Mouse (Mus musculus): ENCODE results near the gene Ercc1.

The Ercc1 gene

GRCm38 (mm10) chr7:19309884-19310641 lies 34.5 kb upstream of the Ercc1 start, which contains the start of gene Fosb:
TSS of gene Fosb (minus strand) at chr7:19310051.
- peak; percentile 97 for DNase-seq

DNA sequence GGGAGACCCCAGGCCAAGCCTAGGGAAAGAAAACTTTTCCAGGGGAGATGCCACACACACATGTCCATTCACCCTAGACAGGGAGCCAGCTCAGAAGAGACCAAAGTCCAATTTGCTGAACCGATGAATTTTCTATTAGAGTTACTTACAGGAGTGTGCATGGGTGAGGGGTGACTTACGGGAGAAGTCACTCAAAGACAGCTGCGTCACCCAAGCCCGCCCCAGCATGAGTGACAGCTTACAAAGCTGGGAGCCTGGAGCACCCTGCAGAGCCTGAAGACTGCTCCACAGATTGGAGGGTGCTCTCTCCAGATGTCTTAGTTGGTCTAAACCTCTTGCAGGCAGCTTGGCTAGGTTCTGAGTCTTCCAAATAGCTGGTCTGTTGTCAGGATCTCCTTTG lies 32.6 kb upstream of the Ercc1 start:
- peak; percentile 20 for DNase-seq

GRCm38 (mm10) chr7:19314033-19314432 lies 30.5 kb upstream of the Ercc1 start:
- no peak for DNase-seq

- no peak for DNase-seq
Observed at GRCm38 (mm10) chr7:19316451-19317161, 28.0 kb upstream of the Ercc1 start.

DNA sequence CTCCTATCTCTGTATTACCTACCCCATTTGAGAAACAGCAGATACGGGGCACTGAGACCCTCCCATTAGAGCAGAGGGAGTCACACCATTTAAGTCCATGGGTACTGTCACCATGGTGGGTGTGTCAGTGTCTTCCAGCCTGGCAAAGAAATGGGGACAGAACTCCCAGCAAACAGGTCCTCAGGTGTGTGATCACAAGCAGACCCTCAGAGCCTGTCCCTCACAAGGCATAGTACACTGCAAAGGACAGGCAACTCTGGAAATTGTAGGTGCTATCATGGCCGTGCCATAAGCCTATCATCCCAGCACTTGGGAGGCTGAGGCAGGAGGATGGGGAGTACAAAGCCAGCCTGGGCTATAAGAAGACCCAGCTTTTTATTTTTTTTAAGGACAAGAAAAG lies 26.4 kb upstream of the Ercc1 start:
- no peak for DNase-seq

DNA sequence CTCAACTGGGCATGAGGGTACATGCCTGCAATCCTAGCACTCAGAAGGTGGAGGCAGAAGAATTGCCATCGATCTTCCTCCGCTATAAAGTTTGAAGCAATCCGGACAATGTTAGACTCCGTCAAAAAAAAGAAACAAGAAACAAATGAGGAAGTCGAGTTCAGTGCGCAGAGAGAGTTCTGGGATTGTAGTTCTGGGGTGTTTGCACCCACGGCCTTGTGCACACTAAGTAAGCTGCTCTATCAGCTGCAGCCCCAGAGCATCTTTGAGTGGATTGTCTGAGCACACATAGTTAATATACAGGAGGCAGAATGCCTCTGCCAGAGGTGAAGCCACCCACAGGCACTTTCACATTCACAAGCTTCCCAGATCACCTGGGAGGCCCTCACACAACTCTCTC lies 25.9 kb upstream of the Ercc1 start:
- DNase-seq, result no peak

GRCm38 (mm10) chr7:19319458-19319857 lies 25.1 kb upstream of the Ercc1 start:
- no peak for DNase-seq

DNA sequence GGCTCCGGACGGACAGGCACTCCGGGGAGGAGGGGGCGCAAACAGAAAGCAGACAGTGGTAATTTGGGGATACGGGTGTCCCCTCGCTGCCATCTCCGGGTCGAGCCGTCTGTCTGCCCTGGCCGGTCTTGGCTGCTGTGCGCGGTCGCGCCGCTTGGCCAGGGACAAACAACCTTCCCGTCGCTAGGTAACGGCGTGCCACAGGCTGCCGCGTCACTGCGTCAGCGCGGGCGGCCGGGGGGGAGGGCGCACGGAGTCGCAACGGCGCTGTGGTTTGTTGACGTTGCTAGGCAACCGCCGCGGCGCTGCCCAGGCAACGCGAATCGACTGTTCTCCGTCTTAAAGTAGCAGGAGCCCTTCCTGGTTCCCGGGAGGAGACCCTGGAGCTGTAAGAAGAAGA lies 24.7 kb upstream of the Ercc1 start:
- DNase-seq, result peak; percentile 95

GRCm38 (mm10) chr7:19320637-19321036 lies 23.9 kb upstream of the Ercc1 start:
- no peak for DNase-seq

DNA sequence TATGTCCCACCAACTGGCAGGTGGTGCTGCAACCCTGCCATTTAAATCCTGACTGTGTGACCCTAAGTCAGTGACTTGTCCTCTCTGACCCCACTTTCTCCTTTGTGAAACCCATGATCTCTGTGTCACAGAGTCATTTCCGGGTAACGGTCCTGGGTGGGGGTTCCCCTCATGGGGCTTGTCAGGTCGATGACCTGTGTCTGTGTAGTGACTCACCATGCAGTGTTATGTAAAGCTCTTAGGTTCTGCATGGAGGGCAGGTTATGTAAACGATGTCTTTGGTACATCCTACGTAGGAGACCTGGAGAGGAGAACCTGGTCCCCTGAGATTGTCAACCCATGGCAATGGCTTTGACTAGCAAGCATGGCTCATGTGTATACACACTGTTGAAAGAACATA lies 23.1 kb upstream of the Ercc1 start:
- DNase-seq, result no peak

GRCm38 (mm10) chr7:19322489-19322888 lies 22.1 kb upstream of the Ercc1 start:
- no peak for DNase-seq

DNA sequence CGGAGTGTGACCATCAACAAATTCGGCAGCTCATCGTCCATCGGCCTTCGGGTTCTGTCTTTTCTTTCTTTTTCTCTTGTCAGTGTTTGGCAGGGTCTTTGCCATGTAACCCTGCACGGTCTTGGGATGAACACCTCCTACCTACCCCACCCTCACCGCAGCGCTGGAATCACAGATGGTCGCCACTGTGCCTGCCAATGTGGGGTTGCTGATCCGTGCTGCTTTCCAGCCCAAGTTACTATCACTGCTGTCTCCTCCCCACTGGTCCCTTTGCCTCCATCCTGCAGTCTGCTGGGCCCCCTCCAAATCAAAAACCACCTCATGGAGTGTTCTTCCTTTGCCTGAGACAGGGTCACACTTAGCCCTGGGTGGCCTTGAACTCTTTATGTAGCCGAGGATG lies 20.4 kb upstream of the Ercc1 start:
- DNase-seq, result no peak

DNA sequence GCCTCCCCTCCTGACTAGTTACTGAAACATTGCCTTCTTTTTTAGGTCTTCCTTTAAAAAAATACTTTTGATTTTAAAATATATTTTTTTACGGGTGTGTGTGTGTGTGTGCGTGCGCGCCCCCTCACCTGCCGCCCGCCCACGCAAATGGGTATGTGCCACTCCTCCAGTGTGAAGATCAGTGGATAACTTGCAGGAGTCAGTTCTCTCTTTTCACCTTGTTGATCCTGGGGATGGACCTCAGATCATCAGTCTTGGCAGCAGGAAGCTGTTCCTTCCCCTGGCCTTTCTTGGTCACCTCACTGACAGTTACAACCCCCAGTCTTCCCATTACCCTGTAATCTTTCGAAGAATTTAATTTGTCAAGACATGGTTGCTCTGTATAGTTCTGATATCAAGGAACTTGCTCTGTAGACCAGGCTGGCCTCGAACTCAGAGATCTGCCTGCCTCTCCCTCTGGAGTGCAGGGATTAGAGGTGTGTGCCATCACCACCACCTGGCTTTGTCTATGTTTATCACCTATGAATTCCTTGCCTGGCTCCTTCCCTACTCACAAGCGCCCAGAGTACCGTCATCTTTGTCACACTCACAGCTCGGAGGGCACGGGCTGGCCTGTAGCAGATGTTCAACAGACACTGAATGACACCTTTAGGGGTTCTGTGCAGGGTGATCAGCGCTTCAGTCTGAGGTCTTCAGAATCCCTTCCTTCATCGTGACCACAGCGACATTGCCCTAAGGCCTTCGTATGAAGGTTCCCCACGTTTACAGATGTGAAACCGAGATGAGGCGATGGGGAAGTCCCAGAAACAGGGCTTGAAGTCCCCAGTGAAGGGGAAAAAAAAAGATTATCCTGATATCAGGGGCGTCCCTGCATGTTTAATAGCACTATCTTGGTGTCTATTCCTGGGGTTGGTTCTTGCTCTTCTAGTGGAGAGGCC lies 19.0 kb upstream of the Ercc1 start:
- no peak for DNase-seq

DNA sequence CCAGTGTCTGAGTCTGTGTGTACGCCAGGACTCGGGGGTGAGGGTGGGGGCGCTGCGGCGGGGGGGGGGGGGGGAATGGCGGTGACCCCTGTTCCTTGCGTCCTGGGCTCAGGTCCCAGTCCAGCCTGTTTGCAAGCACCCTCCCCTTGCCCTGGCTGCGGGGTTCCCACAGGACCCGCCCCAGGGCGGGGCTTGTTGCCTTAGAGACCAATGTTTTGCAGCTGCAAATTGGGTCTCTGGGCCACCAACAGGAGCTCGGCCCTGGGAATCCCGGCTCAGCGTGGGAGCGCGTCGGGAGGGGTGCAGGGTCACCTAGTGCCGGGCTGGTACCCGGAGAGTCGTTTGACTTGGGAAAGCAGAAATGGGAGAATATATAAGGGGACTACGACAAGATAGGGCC lies 18.2 kb upstream of the Ercc1 start:
- peak; percentile 93 for DNase-seq

DNA sequence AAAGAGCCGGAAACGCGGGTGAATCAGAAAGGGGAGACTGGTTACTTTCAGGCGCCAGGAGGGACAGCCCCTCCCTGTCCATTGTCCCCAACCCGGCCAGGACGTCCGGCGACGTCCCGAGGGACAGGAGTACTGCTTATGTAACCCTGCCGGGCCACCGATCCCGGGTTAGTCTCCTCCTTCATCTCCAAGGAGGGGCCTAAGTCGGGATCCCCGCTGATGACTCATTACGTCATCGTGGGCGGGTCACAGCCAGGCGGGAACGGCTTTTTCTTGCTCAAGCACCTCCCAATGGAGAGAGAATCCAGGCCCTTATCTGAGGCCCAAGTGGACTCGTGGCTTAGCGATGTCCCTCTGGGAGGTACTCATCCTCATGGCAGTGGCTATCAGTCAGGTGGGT lies 17.4 kb upstream of the Ercc1 start:
- peak; percentile 88 for DNase-seq

DNA sequence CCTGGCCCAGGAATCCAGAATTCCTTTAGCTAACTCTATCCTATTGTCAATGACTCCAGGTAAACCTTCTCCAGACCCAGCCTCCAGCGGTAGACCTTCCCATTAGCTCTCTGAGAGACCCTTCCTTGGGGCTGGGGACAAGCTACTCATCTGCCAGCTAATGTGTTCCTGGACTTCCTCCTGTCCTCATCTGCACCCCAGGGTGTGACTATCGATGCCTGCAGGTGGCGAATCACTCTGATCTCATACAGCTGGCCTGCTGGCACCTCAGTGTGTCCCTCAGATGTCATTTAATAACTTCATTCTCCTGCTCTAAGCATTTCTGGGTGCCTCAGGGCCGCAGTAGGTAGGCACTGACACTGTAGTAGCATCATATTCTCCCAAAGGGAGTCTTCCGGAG lies 16.8 kb upstream of the Ercc1 start:
- DNase-seq, result no peak

DNA sequence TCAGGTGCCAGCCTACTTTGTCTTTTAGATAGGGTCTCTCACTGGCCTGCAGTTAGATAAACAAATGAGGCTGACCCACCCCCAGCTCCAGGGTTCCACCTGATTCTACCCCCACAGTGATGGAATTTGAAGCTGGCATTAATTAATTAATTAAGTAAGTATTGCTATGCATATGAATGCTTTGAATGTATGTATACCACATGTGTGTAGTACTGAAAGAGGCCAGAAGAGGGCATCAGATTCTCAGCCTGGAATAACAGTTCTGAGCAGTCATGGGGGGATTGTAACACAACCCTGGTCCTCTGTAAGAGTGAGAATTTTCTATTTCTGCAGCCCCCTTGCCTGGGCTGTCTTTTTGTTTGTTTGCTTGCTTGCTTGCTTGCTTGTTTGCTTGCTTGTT lies 16.2 kb upstream of the Ercc1 start:
- DNase-seq, result no peak

DNA sequence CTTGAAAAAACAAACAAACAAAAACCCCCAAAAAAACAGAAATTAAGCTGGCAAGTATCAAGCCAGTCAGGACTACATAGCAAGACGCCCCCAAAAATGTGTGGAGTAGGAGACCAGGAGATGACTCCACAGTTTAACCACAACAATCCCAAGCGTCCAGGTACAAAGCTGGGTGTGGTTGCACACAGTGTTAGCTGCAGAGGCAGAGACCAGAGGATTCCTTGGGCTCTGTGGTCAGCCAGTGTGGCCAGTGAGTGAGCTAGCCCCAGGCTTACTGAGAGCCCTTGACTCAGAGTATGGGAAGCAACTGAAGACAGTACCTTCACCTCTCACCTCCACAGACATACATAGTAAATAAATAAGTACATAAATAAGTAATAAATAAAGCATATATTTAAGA lies 12.7 kb upstream of the Ercc1 start:
- no peak for DNase-seq

DNA sequence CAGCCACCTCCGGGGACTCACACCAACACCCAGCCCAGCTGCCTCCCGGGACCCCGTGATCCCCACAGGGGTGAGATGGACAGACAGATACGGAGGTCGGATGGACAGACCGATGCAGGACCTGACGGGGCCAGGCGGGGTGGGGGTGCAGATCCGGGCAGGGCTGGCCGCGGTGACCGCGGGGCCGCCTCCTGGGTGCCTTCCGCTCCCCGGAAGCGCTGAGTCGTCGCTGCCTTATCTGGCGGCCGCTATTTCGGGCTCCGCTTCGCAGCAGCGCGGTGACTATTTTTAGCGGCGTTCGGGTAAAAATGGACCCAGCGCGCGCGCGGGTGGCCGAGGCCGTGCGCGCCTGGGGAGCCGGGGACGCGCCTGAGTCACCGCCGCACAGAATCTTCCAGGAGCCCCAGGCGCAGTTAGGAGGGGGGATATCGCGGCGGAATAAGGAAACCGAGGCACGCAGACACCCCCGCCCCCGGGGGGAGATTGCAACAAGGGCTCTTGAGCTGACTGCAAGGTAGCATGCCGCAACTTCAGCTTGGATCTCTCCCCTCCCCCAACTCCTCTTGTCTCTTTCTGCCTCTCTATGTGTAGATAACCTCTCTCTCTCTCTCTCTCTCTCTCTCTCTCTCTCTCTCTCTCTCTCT lies 11.7 kb upstream of the Ercc1 start:
- DNase-seq, result peak; percentile 67

DNA sequence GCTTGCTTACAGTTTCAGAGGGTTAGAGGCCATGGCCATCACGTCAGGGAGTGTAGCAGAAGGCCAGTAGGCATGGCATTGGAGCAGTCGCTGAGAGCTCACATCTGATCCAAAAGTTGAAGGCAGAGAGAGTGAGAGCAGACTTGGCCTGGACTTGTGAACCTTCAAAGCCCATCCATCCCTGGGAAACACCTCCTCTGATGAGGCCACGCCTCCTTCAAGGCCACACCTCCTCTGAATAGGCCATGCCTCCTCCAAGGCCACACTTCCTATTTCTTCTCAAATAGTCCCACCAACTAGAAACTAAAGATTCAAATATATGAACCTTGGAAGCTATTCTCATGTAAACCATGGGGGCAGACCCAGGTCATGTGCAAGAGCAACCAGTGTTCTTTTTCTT lies 9.0 kb upstream of the Ercc1 start:
- peak; percentile 39 for DNase-seq

DNA sequence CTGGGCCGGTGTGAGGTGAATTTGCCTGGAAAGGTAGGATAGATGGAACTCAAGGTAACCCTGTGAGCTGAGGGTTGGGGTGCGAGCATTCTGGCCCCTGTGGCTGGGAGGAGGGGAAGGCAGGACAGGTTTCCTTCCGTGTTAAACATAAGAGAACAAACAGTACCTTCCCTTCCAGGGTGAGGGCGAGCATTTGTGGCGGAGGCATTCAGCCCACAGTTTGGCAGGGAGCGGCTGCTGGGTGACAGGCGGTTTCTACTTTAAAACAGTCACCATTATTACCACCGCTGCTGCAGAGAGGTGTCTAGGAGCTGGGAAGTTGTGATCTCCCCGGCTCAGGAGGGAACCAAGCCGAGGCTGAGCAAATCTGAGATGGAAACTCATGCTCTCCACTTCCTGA lies 7.5 kb upstream of the Ercc1 start:
- no peak for DNase-seq

GRCm38 (mm10) chr7:19338060-19338459 lies 6.5 kb upstream of the Ercc1 start:
- no peak for DNase-seq

DNA sequence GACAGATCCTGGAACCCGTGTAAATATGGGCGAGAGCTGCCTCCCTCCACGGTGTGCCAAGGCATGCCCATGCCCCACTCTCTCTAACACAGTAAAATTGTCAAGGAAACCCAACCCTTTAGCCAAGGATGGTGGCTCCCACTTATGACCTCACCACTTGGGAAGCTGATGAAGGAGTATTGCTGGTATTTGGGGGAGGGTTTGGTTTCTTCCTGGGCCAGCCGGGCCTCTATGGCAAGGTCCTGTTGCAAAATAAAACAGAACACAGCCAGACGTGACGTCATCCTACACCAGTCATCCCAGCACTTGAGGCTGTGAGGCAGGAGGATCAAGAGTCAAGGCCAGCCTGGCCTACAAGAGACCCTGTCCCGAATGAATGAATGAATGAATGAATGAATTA lies 6.0 kb upstream of the Ercc1 start:
- DNase-seq, result no peak

Measured in kidney, adult 18-20 months (tissue).